Mouse (Mus musculus): Measurements from ENCODE around the gene Clstn2.

DNA sequence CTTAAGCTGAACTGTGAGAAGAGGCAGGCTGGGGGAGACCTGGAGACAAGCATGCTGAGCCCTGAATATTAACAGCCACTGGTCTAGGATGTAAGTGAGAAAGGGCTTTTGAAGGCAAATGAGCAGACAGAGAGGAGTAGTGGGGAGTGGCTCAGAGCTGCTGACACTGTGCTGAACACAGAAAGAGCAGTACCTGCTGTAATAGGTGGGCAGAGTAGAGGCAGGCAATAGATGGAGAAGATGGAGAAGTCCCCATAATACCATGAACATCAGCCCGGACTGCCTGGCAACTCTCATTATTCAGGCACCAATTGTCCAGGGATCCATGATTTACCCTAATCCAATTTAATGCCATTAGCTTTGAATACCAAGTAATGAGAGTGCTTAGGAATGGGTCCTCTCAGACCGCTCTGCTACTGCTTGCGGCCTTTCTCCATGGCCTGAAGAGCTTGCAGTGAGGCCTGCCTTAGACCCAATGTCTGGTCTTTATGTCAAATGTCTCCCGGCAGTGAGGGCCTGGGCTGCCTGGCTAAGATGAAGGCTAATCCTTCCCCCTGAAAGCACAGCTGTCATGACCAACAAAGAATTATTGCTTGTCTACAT is 329.0 kb downstream of the Clstn2 start:
- no peak for TF ChIP-seq CTCF (conservative IDR thresholded peaks at IDR 0.05; ENCODE audit: low read length)
- no peak for TF ChIP-seq POU5F1 (IDR thresholded peaks at IDR 0.05; ENCODE audit: borderline replicate concordance, low read length)
- no peak for TF ChIP-seq NANOG (IDR thresholded peaks at IDR 0.05; ENCODE audit: borderline replicate concordance, low read length)

All from E14TG2a.4 (cell line).